Mouse (Mus musculus): ENCODE data around the gene Xkr7. TPM values are rescaled to one million over a fixed set of nuclear protein-coding genes. Genes with fewer than 3 reads are reported as not detected.

The Xkr7 gene
- total and polyA plus RNA-seq, 2 experiments from 2014 or later, result 1.6 to 65.0 TPM

- Histone ChIP-seq H3K9me3 (ENCODE audit: low read length) (no peaks in the 10 kb centered on the region), H3K27me3 (ENCODE audit: insufficient read depth, low read length) (no peaks in the 10 kb centered on the region), H3K27ac (no peak overlapping the region), H3K4me2 (ENCODE audit: low read depth, low read length) (no peak overlapping the region), H3K4me3 (ENCODE audit: low read length) (no peak overlapping the region), H3K4me1 (ENCODE audit: insufficient read depth, low read length) (no peaks in the 10 kb centered on the region), H3K36me3 (ENCODE audit: insufficient read depth, low read length) (no peaks in the 10 kb centered on the region), H3K9ac (replicated peaks; ENCODE audit: low read length) (no peak overlapping the region)
- TF ChIP-seq CTCF (IDR thresholded peaks at IDR 0.05; ENCODE audit: low read depth), result no peak
- DNase-seq (ENCODE audit: low spot score) (no peak), ATAC-seq (no peak)
- WGBS, result 56% methylated on average over 2 of the region's 2 CpGs
Observed at GRCm38 (mm10) chr2:153089316-153089715, 57.7 kb downstream of the Xkr7 start.

- no peak overlapping the region for H3K9ac ChIP-seq (replicated peaks; ENCODE audit: low read length)
- H3K36me3 ChIP-seq (ENCODE audit: insufficient read depth, low read length), result no peaks in the 10 kb centered on the region
- no peak overlapping the region for H3K4me3 ChIP-seq (ENCODE audit: low read length)
- 44% methylated on average over 10 of the region's 10 CpGs for WGBS
- no peak overlapping the region for H3K4me2 ChIP-seq (ENCODE audit: low read depth, low read length)
- DNase-seq (ENCODE audit: low spot score) (no peak), ATAC-seq (no peak)
- no peak overlapping the region for H3K27ac ChIP-seq
- TF ChIP-seq CTCF (IDR thresholded peaks at IDR 0.05; ENCODE audit: low read depth), result no peak
- no peaks in the 10 kb centered on the region for H3K4me1 ChIP-seq (ENCODE audit: insufficient read depth, low read length)
- no peaks in the 10 kb centered on the region for H3K9me3 ChIP-seq (ENCODE audit: low read length)
- H3K27me3 ChIP-seq (ENCODE audit: insufficient read depth, low read length), result no peaks in the 10 kb centered on the region
Observed at GRCm38 (mm10) chr2:153090551-153091165, 59.0 kb downstream of the Xkr7 start.

Other genes with a start within 250 kb of the Xkr7 start
- 130 and 135 TPM in 2 replicates for gene Bcl2l1, start 200.1 kb upstream of the Xkr7 start, total RNA-seq (2014; rRNA removed)
- gene Bcl2l1, start 200.1 kb upstream of the Xkr7 start, polyA plus RNA-seq (2015; fragmentation: Nextera tagmentation; extraction: Ambion mirVana), result 110 and 123 TPM in 2 replicates
- gene Tpx2, start 183.9 kb upstream of the Xkr7 start, total RNA-seq (2014; rRNA removed), result 8.1 and 15.6 TPM in 2 replicates
- 14.3 and 21.0 TPM in 2 replicates for gene Tpx2, start 183.9 kb upstream of the Xkr7 start, polyA plus RNA-seq (2015; fragmentation: Nextera tagmentation; extraction: Ambion mirVana)
- 0.14 and 0.58 TPM in 2 replicates for gene Mylk2, start 120.5 kb upstream of the Xkr7 start, total RNA-seq (2014; rRNA removed)
- 0.08 and 0.20 TPM in 2 replicates for gene Mylk2, start 120.5 kb upstream of the Xkr7 start, polyA plus RNA-seq (2015; fragmentation: Nextera tagmentation; extraction: Ambion mirVana)
- 2.5 and 5.0 TPM in 2 replicates for gene Foxs1, start 98.6 kb upstream of the Xkr7 start, total RNA-seq (2014; rRNA removed)
- 2.8 TPM in 2 replicates for gene Foxs1, start 98.6 kb upstream of the Xkr7 start, polyA plus RNA-seq (2015; fragmentation: Nextera tagmentation; extraction: Ambion mirVana)
- gene Dusp15, start 80.2 kb upstream of the Xkr7 start, total RNA-seq (2014; rRNA removed), result 32.0 and 47.0 TPM in 2 replicates
- gene Dusp15, start 80.2 kb upstream of the Xkr7 start, polyA plus RNA-seq (2015; fragmentation: Nextera tagmentation; extraction: Ambion mirVana), result 20.8 and 21.2 TPM in 2 replicates
- 5.2 and 7.3 TPM in 2 replicates for gene Ttll9, start 69.4 kb upstream of the Xkr7 start, total RNA-seq (2014; rRNA removed)
- 5.9 and 6.5 TPM in 2 replicates for gene Ttll9, start 69.4 kb upstream of the Xkr7 start, polyA plus RNA-seq (2015; fragmentation: Nextera tagmentation; extraction: Ambion mirVana)
- gene Pdrg1, start 16.4 kb upstream of the Xkr7 start, total RNA-seq (2014; rRNA removed), result 45.3 and 85.8 TPM in 2 replicates
- gene Pdrg1, start 16.4 kb upstream of the Xkr7 start, polyA plus RNA-seq (2015; fragmentation: Nextera tagmentation; extraction: Ambion mirVana), result 221 and 224 TPM in 2 replicates
- gene Ccm2l, start 34.1 kb downstream of the Xkr7 start, total RNA-seq (2014; rRNA removed), result 3.9 and 4.7 TPM in 2 replicates
- gene Ccm2l, start 34.1 kb downstream of the Xkr7 start, polyA plus RNA-seq (2015; fragmentation: Nextera tagmentation; extraction: Ambion mirVana), result 1.3 TPM in 2 replicates
- gene Hck, start 76.6 kb downstream of the Xkr7 start, total RNA-seq (2014; rRNA removed), result 12.2 and 17.0 TPM in 2 replicates
- gene Hck, start 76.6 kb downstream of the Xkr7 start, polyA plus RNA-seq (2015; fragmentation: Nextera tagmentation; extraction: Ambion mirVana), result 8.6 and 8.7 TPM in 2 replicates
- 61.4 and 70.4 TPM in 2 replicates for gene Tm9sf4, start 129.5 kb downstream of the Xkr7 start, total RNA-seq (2014; rRNA removed)
- 73.0 and 80.0 TPM in 2 replicates for gene Tm9sf4, start 129.5 kb downstream of the Xkr7 start, polyA plus RNA-seq (2015; fragmentation: Nextera tagmentation; extraction: Ambion mirVana)
- 30.1 and 33.0 TPM in 2 replicates for gene Tspyl3, start 193.6 kb downstream of the Xkr7 start, total RNA-seq (2014; rRNA removed)
- gene Tspyl3, start 193.6 kb downstream of the Xkr7 start, polyA plus RNA-seq (2015; fragmentation: Nextera tagmentation; extraction: Ambion mirVana), result 39.9 and 42.4 TPM in 2 replicates
- gene Plagl2, start 209.6 kb downstream of the Xkr7 start, total RNA-seq (2014; rRNA removed), result 5.0 and 6.4 TPM in 2 replicates
- gene Plagl2, start 209.6 kb downstream of the Xkr7 start, polyA plus RNA-seq (2015; fragmentation: Nextera tagmentation; extraction: Ambion mirVana), result 2.3 and 2.4 TPM in 2 replicates
- gene Pofut1, start 209.7 kb downstream of the Xkr7 start, total RNA-seq (2014; rRNA removed), result 20.7 and 23.6 TPM in 2 replicates
- gene Pofut1, start 209.7 kb downstream of the Xkr7 start, polyA plus RNA-seq (2015; fragmentation: Nextera tagmentation; extraction: Ambion mirVana), result 4.3 and 4.8 TPM in 2 replicates